Mouse (Mus musculus) ovary, postnatal 36 days (tissue): ENCODE data around the gene Pth.

ENCODE experiments used
- DNase-seq: peaks from one replicate; pipeline ENCODE4 v3.0.0; 2022; ENCODE audit warnings: low spot score, mixed read lengths

Pth gene

GRCm38 (mm10) chr7:113388470-113388869 is at the start of gene Pth:
TSS of gene Pth (minus strand) at chr7:113388570.
- DNase-seq, result no peak

GRCm38 (mm10) chr7:113436312-113436711 is 47.9 kb upstream of the Pth start:
- DNase-seq, result no peak

- peak; percentile 43 for DNase-seq
Measured at GRCm38 (mm10) chr7:113434286-113434685, 45.9 kb upstream of the Pth start.

DNA sequence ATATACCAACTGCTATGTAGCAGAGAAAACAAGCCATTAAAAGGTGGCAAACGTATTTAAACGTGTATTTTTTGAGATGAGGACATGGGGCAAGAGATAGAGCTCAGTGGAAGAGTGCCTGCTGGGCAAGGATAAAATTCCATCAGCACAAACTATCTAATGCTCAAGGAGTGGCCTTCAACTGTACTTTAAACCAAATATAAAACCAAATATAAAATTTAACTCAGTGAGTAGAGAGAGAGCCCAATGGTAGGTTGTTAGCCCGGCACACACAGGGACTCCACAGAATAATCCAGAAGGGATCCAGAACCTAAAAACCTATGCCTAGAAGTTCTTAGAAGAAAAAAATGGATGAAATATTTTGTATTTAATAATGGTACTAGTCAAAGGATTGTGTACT is 45.1 kb upstream of the Pth start:
- DNase-seq, result no peak

GRCm38 (mm10) chr7:113432891-113433290 is 44.5 kb upstream of the Pth start:
- DNase-seq, result no peak

DNA sequence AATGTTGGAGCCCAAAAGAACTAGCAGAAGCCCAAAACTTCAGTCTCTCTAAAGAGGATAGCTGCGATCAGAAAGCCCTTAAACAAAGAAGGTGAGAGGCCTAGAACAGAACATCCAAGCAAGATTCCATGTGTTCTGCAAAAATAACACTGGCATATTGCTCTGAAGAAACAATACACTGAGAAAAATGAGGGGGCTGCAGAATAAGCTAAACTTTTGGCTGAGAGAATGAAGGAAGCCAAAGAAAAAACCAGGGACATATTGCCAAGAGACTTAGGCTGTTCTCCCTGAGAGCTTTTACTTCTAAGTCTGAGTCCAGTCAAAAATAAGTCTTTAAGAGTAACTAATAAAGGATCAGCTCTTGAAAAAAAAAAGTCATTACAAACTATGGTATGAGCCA is 32.4 kb upstream of the Pth start:
- no peak for DNase-seq

- no peak for DNase-seq
Measured at GRCm38 (mm10) chr7:113419070-113419782, 30.9 kb upstream of the Pth start.

GRCm38 (mm10) chr7:113416536-113416935 is 28.2 kb upstream of the Pth start:
- DNase-seq, result no peak

GRCm38 (mm10) chr7:113415256-113415655 is 26.9 kb upstream of the Pth start:
- DNase-seq, result no peak

GRCm38 (mm10) chr7:113408712-113409111 is 20.3 kb upstream of the Pth start:
- no peak for DNase-seq

GRCm38 (mm10) chr7:113398083-113398482 is 9.7 kb upstream of the Pth start:
- no peak for DNase-seq

DNA sequence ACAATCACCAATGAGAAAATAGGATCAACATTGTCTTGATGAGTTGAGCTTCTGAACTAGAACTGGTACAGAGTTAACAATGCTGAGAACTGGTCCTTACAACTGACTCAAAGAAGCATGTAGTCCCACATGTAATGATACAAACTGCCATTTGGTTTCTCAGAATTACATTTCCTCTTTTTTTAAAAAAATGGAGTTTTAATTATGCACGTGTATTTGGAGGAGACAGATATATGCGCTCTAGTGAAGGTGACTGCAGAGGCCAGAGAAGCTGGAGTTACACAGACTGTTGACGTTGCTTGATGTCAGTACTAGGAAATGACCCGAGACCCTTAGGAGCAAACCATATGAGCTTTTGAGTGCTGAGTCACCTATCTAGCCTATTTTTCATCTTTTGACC is 8.3 kb upstream of the Pth start:
- no peak for DNase-seq

DNA sequence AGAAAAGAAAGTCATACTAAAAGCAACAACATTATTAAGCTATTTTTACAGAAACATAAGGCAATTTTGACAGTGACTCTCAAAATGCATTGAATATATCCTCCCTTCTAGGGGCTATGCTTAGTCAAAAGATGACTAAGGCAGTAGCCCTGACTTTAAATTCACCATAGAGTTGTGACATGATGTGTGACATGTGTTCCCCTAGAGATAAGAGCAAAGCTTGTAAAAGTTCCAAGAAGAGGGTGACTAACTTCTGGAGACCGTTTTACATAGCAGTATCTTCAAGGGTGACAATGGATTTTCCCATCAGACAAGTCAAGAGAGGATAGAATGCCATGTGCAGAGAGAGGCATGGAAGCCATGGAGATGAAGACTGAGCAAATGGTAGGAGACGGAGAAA is 3.2 kb upstream of the Pth start:
- DNase-seq, result no peak

DNA sequence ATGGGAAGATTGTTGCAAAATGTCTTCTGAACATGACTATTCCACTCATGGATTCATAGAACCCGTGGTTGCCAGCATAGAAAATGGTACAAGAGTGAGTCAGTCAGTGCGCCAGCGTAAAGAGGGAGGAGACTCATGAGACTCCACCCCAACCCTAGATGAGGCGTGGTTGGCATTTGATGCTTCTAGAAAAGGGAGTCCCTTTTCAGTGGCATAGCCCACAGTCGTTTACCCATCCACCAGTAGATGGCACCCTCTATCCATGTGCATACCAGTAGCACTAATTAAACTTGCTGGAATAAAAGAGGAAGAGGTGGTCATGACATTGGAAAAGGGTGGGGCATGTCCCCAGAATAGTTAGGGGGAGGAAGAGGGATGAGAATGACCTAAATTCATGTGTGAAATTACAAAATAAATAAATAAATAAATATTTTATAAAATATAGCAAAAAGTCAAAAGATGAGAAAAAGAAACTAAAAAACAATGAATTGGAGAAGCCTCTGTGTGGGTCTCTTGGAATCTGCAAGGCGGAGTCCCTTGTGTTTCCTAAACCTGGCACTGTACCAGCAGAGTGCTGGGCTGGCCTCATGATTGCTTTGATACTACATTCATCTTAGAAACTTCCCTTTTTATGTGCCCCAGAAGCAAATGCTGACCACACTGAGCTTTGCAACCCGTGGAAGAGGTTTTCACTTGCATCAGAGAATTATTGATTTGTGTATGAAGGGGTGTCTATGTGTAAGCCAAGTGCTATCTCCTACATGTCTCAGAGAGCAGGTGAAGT is 10.3 kb downstream of the Pth start:
- DNase-seq, result peak; percentile 45

DNA sequence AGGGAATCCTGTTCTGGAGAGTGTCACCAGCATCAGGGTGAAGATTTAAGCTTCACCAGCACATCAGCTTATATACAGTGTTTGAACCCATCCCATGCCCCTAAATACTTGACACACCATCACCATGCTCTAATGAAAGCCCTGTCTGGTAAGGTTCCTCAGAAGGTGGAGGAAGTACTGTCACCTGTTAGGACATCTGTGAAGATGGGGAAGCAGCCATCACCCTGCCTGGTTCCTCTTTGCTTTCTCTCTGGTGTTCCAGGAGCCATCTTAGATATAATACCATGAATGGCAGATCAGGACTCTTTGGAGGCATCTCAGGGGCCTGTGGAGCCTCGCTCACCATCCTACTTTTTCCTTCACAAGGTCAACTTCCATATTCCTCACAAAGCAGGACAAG is 15.7 kb downstream of the Pth start:
- no peak for DNase-seq

DNA sequence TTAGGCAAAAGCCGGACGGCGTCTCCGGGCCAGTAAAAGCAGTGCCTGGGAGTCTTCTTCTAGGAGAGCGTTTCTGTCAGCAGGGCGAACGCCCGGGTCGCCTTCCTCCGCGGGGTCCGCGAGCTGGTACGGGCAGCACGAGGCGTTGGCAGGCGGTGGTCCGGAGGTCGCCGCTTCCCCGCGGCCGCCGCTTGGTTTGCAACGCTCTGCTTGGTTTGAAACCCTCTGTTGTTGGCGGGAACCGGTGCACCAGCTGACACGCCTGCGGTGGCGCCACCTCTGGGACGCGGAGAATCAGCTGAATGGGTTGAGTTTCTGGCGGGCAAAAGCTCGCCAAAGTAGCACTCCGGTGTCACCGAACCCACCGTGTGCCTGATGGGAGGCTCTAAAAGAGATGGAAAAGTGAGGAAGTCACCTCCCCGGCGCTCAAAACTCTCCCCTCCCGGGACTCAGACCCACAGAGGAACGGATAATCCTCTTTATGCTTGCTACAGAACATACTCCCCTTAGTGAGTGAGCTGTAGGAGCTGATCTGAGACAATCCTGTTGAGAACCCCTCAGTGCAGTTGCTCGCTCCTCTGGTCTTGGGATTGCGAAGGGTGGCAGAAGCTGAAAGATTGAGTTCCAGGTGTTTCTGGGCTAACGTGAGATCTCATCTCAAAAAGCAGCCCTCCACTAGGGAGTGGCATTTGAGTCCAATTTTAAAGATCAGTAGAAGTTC is 18.6 kb downstream of the Pth start:
- peak; percentile 75 for DNase-seq

DNA sequence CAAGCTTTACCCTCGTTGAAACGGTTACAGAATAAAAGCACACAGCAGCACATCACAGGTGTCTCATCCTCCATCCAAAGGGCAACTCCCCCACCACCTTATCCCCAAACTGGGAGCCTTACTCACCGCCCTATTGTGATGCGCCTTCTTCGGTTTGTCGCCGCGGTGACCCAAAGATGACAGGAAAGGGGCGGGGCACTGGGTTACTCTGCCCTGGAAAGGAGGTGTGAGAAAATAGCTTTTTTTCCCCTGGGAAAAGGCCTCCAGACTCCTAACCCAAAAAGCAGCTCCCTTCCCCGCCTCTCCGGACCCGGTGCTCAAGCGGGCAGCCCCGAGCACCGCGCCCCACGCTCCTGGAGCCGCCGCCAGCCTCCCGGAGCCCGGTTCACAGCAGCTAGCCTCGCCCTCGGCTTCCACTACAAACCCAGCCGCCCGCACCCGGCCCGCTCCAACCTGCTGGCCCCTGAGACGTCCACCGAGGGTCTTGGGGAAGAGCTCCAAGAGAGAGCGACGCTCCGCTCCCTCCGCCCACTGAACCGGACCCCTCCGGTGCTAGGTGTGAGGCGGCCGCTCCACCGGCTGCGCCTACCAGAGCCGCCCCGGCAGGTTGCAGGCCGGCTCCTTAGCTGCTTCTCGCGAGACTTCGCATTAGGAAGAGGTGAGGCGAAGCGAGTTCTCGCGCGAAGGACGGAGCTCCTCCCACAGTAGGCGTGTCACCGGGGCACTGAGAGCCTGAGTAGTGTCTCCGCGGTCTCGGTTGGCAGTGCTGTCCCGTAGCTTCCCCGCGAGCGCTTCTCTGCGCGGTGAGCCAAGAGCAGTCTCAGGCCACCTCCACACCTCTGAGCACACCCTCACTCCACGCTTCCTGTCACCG is 19.4 kb downstream of the Pth start, which contains the start of gene Btbd10:
TSS of gene Btbd10 (minus strand) at position 647 of the 874 bp plus-strand sequence.
- peak; percentile 97 for DNase-seq

- DNase-seq, result no peak
Measured at GRCm38 (mm10) chr7:113367440-113367839, 20.9 kb downstream of the Pth start.

GRCm38 (mm10) chr7:113349089-113349488 is 39.3 kb downstream of the Pth start:
- DNase-seq, result no peak

GRCm38 (mm10) chr7:113347694-113348093 is 40.7 kb downstream of the Pth start:
- no peak for DNase-seq

- DNase-seq, result no peak
Measured at GRCm38 (mm10) chr7:113347271-113347670, 41.1 kb downstream of the Pth start.
